Mouse (Mus musculus): ENCODE results near the gene Scn4a.
"Not testable (repeated sequence)": the region's sequence is repeated elsewhere in the genome, so short reads cannot be mapped to it uniquely, and the experiment has no call there.

The Scn4a gene

DNA sequence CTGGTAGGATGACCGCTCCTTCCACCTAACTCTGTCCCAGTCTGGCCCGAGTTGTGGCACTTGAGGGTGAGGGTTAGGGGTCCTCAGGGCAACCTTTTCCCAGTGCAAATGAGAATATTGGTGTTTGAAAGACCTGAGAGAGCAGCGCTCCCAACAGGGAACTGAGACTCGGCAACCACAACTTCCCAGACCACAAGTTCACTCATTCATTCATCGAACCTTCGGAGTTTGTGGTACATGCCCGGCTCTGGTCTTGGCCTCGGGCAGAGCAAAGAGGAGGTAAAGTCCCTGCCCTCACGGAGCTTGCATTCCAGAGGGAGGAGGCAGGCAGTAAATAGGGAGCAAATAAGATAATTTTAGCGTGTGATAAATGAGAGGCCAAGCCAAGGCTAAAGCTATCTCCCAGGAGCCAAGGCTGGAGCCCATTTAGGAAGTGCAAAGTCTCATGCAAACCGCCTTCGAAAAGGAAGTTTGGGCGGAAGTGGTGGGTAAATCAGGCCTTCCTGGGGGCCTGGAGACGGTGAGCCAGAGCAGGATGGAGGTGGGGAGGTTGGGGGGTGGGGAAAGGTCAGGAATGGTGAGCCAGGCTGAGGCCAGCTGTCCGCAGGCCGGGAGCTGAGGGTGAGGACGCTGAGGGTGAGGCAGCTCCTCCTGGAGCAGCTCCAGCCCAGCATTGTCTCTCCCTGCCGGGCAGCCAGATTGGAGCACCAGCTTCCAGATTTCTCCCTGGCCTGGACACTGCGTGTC, 2.5 kb upstream of the Scn4a start:
- in situ Hi-C loops (cut with MboI, MseI), result no loop called here

DNA sequence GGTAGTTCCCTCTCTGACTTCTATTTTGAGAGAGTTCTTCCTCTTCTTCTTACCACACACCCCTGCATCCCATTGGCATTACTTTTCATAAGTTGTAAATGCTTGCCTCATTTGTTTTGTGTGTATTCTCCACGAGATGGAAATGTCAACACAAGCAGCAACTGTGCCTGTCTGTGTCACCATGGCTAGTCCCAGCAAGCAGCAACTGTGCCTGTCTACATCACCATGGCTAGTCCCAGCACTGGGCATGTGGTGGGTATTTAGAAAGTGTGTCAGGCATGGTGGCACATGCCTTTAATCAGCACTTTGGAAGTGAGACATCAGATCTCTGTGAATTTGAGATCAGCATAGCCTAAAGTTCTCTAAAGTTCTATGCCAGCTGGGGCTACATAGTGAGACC, 1.1 kb upstream of the Scn4a start:
- in situ Hi-C loops (cut with MboI, MseI), result no loop called here

DNA sequence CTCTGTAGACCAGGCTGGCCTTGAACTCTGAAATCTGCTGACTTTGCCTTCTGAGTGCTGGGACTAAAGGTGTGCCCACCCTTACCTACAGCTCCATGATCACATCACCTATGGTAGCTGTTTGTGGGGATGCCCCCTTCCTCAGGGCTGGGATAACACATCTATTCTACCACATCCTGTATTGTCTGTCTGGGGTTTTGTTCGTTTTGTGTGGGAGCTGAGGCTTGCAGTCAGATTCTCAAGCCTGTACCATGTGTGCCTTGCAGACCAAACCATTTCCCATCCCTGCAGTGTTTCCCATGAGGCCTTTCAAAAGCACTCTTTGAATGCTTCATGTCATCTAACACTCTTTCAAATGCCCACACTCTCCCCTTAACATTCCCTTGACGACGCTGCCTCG, 1.1 kb downstream of the Scn4a start:
- in situ Hi-C loops (cut with MboI, MseI), result no loop called here

DNA sequence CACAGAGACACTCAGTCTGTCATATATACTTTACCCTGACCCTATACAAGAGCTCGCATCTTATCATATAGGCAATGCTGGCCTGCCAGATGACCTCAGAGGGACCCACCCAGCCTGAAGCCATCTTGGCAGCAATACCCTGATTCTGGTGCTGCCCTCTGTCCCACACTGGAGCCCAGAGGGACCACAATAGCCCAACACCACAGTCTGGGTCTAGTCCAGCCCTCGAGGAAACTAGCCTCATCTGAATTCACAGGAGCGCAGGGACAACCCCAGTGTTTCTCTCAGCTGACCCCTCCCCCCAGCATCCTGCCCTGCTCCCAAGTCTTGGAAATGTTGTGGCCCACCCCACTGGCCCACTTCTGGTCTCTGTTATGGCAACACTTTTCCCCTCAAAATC, 1.8 kb downstream of the Scn4a start:
- in situ Hi-C loops (cut with MboI, MseI), result no loop called here

DNA sequence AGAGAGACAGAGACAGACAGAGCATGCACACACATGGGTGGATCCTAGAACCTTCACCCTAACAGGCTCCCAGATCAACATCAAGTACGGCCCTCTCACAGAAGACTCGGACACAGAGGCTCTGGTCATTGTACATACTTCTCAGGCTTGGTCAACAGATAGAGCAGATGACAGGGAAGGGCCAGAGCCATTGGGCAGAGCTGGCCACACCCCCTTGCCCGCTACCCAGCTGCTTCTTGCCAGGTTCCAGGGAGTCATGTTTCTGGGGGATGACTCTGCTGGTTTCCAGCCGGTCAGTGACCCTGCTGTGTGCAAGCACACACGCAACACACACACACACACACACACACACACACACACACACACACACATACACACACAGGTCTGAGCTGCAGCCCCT, 2.2 kb downstream of the Scn4a start:
- in situ Hi-C loops (cut with MboI, MseI), result no loop called here

DNA sequence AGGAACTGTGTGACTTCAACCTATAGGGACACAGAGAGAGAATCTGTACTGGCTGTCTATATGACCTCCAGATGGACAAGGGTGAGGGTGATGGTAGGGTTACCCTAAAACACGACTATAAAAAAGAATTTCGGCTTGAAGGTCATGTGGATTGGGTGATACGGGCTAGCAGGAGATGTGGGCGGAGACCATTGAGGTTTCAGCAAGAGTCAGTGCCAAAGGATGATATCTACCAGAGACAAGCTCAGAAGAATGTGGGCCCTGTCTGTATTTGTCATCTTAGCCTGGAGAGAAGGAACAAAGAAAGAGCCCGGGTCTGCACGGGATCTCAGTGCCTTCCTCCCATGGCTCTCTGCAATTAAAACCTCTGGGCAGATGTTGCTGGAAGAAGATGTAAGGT, 3.3 kb downstream of the Scn4a start:
- in situ Hi-C loops (cut with MboI, MseI), result no loop called here

DNA sequence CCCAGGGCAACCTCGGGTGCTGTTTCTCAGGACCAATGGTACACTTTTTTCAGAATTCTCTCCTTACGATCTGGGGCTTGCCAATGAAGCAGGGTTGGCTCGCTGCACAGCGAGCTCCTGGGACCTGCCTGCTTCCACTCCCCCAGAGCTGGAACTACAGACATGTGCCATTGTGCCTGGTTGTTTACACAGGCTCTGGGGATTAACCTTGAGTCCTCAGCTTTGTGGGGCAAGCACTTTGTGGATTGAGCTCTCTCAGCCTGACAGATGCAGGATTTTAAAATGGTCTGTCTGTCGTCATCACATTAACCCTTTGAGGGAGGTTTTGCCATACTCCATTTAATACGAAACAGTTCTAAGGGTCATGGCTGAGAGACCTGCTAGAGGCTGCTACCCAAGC, 8.2 kb downstream of the Scn4a start:
- in situ Hi-C loops (cut with MboI, MseI), result no loop called here

DNA sequence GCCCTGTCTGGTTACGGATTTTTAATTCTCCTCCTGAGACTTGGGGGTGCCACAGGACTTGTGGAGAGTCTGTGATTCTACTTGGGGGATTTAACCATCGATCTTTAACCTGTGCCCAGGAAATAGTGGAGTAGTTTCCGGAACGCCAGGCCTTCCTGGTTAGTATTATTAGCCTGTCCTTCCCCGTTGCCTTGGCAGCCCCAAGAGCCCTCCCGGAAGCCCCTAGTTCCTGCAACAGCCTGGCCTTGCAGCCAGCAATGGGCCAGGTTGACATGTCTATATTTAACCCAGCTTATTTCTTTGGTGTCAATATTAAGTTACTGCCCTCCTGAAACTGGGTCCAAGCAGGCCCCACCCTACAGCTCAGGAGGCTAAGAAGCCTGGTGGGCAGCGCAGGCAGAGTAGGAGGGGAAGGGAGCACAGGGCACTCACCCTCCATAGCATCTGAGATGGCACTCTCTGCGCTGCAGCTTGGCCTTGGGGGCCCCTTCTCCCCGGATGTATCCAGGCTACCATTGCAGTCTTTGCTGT, 12.0 kb downstream of the Scn4a start:
- in situ Hi-C loops (cut with MboI, MseI), result no loop called here

DNA sequence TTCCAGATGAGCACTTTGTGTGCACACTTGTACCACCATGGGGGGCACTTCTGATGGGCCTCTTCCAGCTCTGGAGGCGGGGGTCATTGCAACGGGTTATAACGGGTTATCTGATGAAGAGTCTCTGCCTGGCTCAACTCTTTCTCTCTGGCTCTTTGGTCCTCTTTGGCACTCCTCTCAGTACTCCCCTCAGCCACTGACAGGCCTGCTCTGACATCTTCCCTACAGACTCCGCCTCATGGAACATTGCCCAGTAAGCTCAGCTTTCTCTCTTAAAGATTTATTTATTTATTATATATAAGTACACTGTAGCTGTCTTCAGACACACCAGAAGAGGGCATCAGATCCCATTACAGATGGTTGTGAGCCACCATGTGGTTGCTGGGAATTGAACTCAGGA, 13.8 kb downstream of the Scn4a start:
- in situ Hi-C loops (cut with MboI, MseI), result not testable (repeated sequence)

DNA sequence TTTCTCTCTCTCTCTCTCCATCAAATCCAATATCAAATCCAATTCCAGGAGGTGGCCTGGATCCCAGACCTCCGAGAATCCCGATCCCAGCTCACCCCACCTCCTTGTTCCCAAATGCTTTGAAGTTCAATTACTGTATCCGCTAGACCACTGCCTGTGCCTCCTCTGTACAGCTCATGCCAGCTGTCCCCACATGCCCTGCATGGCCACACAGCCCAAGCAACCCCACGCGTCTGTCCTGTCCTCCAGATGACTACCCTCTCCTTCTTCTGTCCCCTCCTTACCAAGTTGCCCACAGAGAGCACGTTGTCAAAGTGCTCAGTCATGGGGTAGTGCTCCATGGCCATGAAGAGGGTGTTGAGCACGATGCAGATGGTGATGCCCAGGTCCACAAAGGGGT, 14.2 kb downstream of the Scn4a start:
- in situ Hi-C loops (cut with MboI, MseI), result no loop called here

DNA sequence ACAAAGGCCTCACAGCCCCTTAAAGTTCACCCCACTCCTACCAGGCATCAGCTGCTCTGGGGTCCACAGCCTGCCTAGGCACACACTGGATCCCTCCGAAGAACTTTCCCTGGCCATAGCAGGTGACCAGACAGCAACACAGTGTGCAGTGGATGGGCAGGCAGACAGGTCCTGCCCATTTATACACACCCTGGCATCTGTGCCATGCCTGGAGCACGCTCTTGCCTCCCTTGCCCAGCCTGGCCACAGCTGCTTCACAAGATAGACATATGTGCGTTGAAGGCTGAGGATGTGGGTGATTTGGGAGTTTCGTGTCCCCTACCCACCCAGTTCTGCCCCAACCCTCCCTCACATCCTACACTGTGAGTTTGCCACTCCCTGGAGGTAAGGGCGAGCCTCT, 15.1 kb downstream of the Scn4a start:
- in situ Hi-C loops (cut with MboI, MseI), result no loop called here

DNA sequence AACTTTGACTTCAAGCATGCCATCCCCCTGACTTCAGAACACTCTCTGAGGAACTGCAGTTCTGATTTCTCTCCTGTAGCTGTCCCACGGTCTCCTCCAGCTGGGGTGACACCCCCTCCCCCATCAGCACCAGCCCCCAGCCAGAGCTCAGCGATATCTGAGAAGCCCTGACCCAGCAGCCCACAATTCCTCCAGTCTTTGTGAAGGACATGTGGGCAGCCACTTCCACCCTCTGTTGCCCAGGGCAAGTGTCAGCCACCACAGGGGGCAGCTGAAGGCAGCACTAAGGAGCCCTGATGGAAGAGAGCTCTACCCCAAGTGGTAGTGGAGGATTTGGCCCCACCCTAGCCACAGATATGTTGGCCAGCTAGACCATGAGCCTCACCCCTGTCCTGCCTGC, 19.0 kb downstream of the Scn4a start:
- in situ Hi-C loops (cut with MboI, MseI), result no loop called here

DNA sequence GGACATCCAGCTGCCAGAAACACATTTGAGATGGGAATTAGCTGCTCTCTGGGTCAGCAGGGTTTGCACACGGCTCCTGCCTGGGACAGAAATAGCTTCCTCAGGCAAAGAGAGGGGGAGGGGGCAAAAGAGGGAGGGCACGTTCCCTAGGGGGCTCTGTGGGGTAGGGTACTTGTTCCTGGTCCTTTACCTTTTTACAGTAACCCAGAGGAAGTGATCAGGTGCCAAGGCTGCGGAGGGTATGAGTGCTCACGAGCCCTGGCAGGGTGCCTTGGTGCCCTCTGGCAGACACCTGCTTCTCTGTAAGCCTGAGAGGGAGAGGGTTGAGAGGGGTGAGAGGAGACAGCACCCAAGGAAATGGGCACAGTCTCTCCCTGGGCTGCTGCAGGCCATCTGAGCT, 20.6 kb downstream of the Scn4a start:
- in situ Hi-C loops (cut with MboI, MseI), result no loop called here

DNA sequence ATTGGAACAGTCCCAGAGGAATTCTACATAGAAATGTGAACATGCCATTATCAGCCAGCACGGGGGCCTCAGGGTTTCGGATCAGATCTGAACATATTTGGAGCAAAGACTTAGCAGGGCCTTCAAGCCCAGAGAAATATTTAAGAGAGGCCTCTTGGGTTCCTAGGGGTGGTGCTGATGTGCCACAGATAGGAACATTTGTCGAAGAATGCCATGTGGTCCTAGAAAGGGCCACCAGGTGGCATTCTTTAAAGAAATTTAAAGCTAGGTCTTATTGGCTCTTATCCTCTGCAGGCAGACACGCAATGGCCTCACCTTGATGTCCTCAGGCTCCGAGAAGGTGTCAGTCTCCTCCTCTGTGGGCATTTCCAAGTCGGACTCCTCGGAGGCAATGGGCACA, 23.4 kb downstream of the Scn4a start:
- in situ Hi-C loops (cut with MboI, MseI), result no loop called here

DNA sequence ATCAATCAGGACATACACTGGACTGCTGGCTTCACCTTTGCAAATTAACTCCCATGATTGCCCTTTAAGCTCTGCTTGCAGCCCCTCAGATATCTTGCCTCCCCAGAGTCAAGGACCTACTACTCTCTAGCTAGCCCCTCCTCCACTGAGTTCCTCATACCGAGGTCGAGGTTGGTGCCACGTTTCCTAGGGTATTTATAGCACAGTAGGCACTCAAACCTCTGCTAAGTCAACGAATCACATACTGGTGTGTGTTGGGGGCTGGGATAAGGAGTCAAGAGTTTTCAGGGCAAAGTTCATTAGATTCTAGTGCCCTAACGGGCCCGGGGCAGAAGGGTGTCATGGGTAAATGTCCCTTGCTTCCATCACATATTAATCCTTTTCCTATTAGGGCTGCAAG, 24.0 kb downstream of the Scn4a start:
- in situ Hi-C loops (cut with MboI, MseI), result no loop called here

DNA sequence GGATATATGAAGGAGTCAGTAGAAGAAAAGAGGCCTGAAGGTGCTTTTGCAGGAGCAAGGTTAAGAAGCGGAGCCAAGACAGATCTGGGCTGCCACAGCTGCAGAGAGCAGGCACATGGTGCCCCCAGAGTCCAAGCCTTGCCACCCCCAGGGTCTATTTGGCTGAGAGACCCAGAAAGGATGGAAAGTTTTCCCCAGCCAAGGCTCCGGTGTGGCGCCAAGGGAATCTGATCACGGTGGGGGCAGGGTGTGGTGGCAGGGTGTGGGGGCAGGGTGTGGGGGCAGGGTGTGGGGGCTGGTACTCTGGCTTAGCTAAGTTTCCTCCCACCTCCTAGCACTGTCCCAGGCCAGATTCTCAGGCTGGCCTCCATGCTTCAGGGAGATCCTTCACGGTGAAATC, 24.6 kb downstream of the Scn4a start:
- in situ Hi-C loops (cut with MboI, MseI), result no loop called here

DNA sequence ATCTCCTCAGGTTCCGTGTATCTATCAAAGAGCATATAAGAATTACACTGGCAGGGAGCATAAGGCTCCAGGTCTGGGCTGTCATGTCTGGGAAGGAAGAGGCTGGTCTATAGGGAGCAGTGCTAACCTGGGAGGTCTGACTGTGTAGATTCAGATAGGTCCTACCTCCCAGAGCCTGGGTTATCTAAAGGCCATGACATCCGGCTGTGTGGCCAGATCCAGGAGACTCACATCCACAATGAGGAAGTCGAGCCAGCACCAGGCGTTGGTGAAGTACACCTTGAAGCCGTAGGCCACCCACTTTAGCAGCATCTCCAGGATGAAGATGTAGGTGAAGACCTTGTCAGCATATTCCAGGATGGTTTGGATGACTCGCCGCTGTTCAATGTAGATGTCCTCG, 26.6 kb downstream of the Scn4a start:
- in situ Hi-C loops (cut with MboI, MseI), result no loop called here

DNA sequence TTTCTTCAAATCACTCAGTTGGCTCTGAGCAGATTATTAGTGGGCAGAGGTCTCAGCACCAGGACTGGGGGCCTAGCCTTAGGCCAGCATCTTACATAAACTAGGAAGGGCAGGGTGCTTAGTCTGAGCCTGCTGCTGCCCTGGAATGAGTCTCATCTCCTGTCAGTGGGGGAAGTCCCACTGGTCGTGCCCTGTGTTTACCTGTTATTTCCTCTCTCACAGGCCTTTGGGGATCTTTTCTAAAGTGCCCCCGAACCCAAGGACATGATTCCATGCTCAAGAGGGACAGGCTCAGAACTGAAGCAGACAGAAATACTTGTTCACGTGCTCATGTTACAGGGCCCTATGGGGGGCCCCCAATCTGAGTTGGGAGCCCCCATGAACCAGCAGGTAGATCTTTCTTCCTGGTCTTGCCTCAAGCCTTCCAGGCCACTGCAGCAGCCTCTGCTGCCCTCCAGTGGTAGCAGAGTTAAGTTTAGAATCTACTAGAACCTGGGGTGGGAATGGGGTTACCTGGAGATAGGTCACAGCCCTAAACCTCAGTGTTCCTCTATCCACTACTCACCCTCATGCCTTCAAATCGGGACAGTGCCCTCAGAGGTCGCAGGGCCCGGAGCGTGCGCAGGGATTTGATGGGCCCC, 27.4 kb downstream of the Scn4a start:
- in situ Hi-C loops (cut with MboI, MseI), result no loop called here

DNA sequence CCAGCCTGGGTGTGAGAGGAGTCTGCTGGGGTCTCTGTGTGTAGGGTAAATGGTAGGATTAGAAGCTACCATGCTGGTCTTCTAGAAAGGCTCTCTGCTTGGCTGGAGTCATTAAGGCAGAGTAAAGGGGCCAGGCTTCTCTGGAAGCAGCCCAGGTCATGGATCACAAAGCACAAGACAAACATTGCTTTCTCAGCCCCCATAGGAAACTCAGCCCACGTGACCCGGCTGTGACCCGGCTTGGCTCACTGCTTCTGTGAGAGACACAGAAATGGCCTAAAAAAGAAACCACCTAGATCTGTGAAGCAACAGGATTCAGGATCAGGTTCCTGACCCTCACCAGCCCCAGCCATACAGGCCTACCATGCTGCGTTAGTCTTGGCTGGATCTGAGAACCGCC, 28.2 kb downstream of the Scn4a start:
- in situ Hi-C loops (cut with MboI, MseI), result no loop called here

DNA sequence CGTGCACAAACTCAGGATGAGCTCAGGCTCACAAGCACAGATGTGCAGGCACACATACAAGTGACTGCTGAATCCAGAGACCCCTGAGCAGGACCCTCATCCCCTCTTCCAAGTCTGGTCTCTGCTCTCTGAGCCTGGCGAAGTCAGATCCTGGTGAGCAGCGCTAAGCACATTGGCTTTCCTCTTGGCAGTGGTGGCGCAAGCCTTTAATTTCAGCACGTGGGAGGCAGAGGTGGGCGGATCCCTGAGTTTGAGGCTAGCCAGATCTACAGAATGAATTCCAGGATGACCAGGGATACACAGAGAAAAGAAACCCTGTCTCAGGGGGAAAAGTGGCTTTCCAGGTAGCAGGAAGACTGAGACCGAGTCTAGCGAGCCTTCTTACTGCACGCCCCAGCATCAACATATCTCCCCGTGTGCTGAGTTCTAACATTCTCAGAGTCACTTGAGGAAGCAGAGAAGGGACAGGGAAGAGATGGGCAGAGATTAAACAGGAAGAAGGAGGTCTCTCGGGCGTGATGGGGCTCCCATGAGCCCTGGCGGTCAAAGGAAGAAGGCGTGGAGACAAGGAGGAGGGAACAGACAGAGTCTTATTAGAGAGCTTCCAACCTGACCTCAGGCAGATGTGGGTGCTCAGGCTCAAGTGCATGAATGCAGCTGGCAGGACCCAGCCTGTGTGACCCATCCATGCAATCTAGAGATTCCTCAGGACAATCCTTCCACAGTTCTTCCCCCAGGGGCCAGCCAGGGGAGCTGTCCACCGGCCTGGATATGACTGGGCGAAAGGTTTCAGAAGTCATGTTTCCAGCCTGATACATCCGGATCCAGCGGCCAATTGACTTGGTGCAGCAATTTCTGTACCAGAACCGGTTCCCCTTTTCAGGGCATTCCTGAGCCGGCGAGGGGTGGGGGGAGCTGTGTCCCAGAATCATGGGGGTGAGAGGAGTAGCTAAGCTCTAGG, 34.4 kb downstream of the Scn4a start:
- in situ Hi-C loops (cut with MboI, MseI), result no loop called here

DNA sequence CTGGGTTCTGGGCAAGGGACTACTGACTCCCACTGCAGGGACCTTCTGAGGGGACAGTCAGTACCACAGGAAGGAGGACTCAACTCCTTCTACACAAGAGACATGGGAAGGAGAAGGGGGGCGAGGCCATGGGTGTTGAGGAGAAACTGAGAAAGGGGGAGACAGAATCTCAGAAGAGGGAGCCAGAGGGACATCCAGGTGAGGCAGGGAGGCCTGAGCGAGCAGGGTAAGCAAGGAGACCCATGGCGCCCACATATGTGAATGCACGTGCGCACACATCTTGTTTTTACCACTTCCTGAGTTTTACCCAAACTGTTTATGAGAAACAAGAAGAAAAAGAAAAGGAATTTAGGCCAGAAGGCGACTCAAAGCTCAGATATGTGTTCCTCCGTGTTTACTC, 35.3 kb downstream of the Scn4a start:
- in situ Hi-C loops (cut with MboI, MseI), result no loop called here

DNA sequence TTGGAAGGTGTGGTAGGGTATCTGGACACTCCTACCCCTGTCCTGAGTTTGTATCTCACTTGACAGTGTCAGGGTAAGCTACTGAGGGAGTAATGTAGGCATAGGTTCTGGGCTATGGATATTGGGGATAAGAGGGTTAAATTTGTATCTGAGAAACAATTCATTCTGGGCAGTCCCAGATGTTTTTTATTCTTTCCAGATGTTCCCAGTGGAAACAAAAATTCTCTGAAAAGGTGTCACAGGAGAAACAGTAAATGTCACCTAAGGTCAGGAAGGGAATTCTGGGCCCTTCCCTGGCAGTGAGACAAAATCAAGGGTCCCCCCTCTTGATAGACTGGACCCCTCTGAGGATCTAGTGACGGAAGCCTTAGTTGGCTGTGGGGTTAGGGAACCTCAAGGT, 36.7 kb downstream of the Scn4a start:
- in situ Hi-C loops (cut with MboI, MseI), result no loop called here
